Mouse (Mus musculus): ENCODE measurements around the gene Yjefn3.

- TF ChIP-seq POLR2A (IDR thresholded peaks at IDR 0.05; ENCODE audit: borderline replicate concordance, control insufficient read depth, low read depth, low read length) (no peak), CTCF (IDR thresholded peaks at IDR 0.05; ENCODE audit: control insufficient read depth, insufficient read depth, low read length) (no peak)
Observed at GRCm38 (mm10) chr8:69938245-69938982, 35.9 kb upstream of the Yjefn3 start.
